In the genomic region with DNA sequence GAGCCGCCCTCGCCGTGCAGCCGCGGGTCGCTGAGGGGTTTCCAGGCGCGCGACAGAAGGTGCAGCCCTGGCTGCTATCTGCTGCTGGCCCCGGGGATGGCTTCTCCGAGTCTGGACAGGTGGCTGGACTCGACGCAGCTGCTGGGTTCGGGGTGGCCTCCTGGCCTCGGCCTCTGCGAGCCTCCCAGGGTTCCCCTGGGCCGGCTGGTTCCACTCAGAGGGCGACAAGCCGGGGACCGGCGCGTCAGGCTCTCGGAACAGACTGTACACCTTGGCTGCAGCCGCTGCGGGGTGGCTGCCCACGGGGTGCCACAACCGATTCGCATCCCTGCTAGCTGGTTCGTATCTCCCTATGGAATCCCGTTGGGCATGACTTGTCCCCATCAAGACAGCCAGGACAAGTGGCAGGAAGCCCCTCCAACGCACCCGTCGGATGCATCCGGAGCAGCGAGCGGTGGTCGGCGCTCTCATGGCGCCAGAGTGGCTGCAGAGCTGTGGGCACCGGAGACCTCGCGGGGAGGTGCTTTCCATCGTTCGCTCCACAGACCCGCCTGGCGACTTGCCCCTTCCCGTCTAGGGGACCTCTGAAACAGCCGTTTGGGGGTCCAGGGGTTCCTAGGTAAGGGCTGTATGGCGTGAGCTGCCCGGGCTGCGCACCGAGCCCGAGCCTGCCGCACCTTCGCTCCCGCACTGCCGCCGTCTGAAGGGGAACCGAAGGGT, we compare ENCODE assay signal across 7 mouse cellular contexts. TPM values are rescaled to one million over a fixed set of nuclear protein-coding genes. Genes with fewer than 3 reads are reported as not detected.
A peak's percentile ranks its signal among the peaks of the same experiment; 100 is the strongest.
DNase-seq lines count a peak whose midpoint lies in the region; ATAC-seq lines count a peak whose summit lies in the region.

No protein-coding gene starts in this region.

- H3K4me3 ChIP-seq in lung, embryonic 16.5 days (ENCODE audit: low read length) = peak overlapping the region; percentile 54
- peak overlapping the region; percentile 29 for H3K4me3 ChIP-seq in hindbrain, embryonic 12.5 days
- H3K4me3 ChIP-seq in midbrain, embryonic 13.5 days (replicated peaks) = peak overlapping the region; percentile 32

- H3K36me3 ChIP-seq in lung, embryonic 16.5 days (ENCODE audit: control insufficient read depth, insufficient read depth, low read length) = no peaks in the 10 kb centered on the region
- no peaks in the 10 kb centered on the region for H3K36me3 ChIP-seq in hindbrain, embryonic 12.5 days
- no peaks in the 10 kb centered on the region for H3K36me3 ChIP-seq in midbrain, embryonic 13.5 days

- H3K4me2 ChIP-seq in lung, embryonic 16.5 days (ENCODE audit: low read depth, low read length) = peak overlapping the region; percentile 56
- H3K4me2 ChIP-seq in hindbrain, embryonic 12.5 days (replicated peaks) = peak overlapping the region; percentile 50
- peak overlapping the region; percentile 48 for H3K4me2 ChIP-seq in midbrain, embryonic 13.5 days (replicated peaks)

- no peaks in the 10 kb centered on the region for H3K9me3 ChIP-seq in lung, embryonic 16.5 days (ENCODE audit: control insufficient read depth, low read length)
- H3K9me3 ChIP-seq in hindbrain, embryonic 12.5 days (replicated peaks) = no peaks in the 10 kb centered on the region
- H3K9me3 ChIP-seq in midbrain, embryonic 13.5 days = no peaks in the 10 kb centered on the region

- DNase-seq in lung, adult 18-20 months = no peak
- peak; percentile 38 to 40 for DNase-seq in cerebellum, postnatal 36 days
- no peak for DNase-seq in left cerebral cortex, adult 8-10 months (ENCODE audit: low spot score in 2 of 2)
- DNase-seq in layer of hippocampus, adult 8-10 months (ENCODE audit: low spot score in 2 of 2) = no peak

- peak overlapping the region; percentile 12; the same call in 1 of the 2 replicates for H3K27ac ChIP-seq in lung, embryonic 16.5 days (ENCODE audit: low read length)
- no peak overlapping the region for H3K27ac ChIP-seq in hindbrain, embryonic 12.5 days
- H3K27ac ChIP-seq in midbrain, embryonic 13.5 days = no peak overlapping the region

- peaks cover 36% of the 10 kb centered on the region for H3K27me3 ChIP-seq in lung, embryonic 16.5 days (ENCODE audit: control insufficient read depth, insufficient read depth, low read depth, low read length)
- H3K27me3 ChIP-seq in hindbrain, embryonic 12.5 days = peaks cover 64% of the 10 kb centered on the region
- peaks cover 68% of the 10 kb centered on the region for H3K27me3 ChIP-seq in midbrain, embryonic 13.5 days

- peak overlapping the region; percentile 71 for H3K9ac ChIP-seq in lung, embryonic 16.5 days (ENCODE audit: low read length)
- H3K9ac ChIP-seq in hindbrain, embryonic 12.5 days = peak overlapping the region; percentile 14; the same call in 1 of the 2 replicates
- 0 out of 2 replicates have a peak overlapping the region, but pooled peaks have one; percentile 25 for H3K9ac ChIP-seq in midbrain, embryonic 13.5 days (replicated peaks)

- 1% methylated on average over 59 of the region's 59 CpGs for WGBS in lung, embryonic 16.5 days
- 2% methylated on average over 59 of the region's 59 CpGs for WGBS in hindbrain, embryonic 12.5 days
- WGBS in midbrain, embryonic 13.5 days = 2% methylated on average over 59 of the region's 59 CpGs

- ATAC-seq in lung, embryonic 16.5 days (ENCODE audit: low read depth) = peak; percentile 18
- no peak for ATAC-seq in hindbrain, embryonic 12.5 days (ENCODE audit: low FRiP score)
- 0 out of 2 replicates have a peak, but pooled peaks have one; percentile 24 for ATAC-seq in midbrain, embryonic 13.5 days

- peaks cover 10% of the 10 kb centered on the region for H3K4me1 ChIP-seq in lung, embryonic 16.5 days (replicated peaks; ENCODE audit: control insufficient read depth, insufficient read depth, low read length)
- H3K4me1 ChIP-seq in hindbrain, embryonic 12.5 days = peaks cover 14% of the 10 kb centered on the region
- H3K4me1 ChIP-seq in midbrain, embryonic 13.5 days (replicated peaks) = peaks cover 14% of the 10 kb centered on the region

RNA-seq across cellular contexts. Expression of a gene that starts 0.4 kb away (rescaled TPM):
- 18.6 and 19.8 TPM in 2 replicates for polyA plus RNA-seq in lung, embryonic 16.5 days (2015; fragmentation: Nextera tagmentation; extraction: Ambion mirVana)
- polyA plus RNA-seq in hindbrain, embryonic 12.5 days (2016; fragmentation: Nextera tagmentation; extraction: Ambion mirVana) = 0.45 and 0.47 TPM in 2 replicates
- 0.13 TPM in 1 of 2 replicates, not detected in the other for polyA plus RNA-seq in midbrain, embryonic 13.5 days (2015; fragmentation: Nextera tagmentation; extraction: Ambion mirVana)
- total RNA-seq in left cerebral cortex, adult 8-10 months (2022) = 1 to 10 TPM in 2 of 4 experiments, under 1 TPM in 2; 0.50 to 1.2 (median 0.98) TPM
- total RNA-seq in layer of hippocampus, adult 8-10 months (2022) = under 1 TPM in 3 of 4 experiments, not detected in 1; 0.20 to 0.33 (median 0.25) TPM

Comparison
In these comparisons a context has a peak if more than half of its experiments do, and no peak if none do; other contexts are left out.
1. H3K9ac ChIP-seq: peak in every context shown above with its lines; median percentile 71 in lung, embryonic 16.5 days; 25 in midbrain, embryonic 13.5 days; 14 in hindbrain, embryonic 12.5 days.
2. DNase-seq: peak in cerebellum, postnatal 36 days (2 of 2); none in lung, adult 18-20 months (0 of 2), left cerebral cortex, adult 8-10 months (0 of 2) and layer of hippocampus, adult 8-10 months (0 of 2).
3. RNA of a gene that starts 0.4 kb away (polyA plus RNA-seq): 18.6 to 19.8 TPM in lung, embryonic 16.5 days; 0.45 to 0.47 TPM in hindbrain, embryonic 12.5 days and 0.13 TPM in midbrain, embryonic 13.5 days; every median in the first group is over 10 times any median in the second.
4. Peak in every context shown above with its lines, with median percentiles within 50 percentile points of each other: H3K4me2 ChIP-seq and H3K4me3 ChIP-seq.